Mouse (Mus musculus) kidney, postnatal 0 days (tissue): ENCODE results near the gene Mttp. TPM values are rescaled to one million over a fixed set of nuclear protein-coding genes. Genes with fewer than 3 reads are reported as not detected.

Experiments
- ATAC-seq: fragments of 200-750 bp; cut with Nextera tagmentation; replicated peaks from 2 replicates; pipeline ENCODE4 v1.8.0; 2017; ENCODE audit warnings: low read depth, moderate number of reproducible peaks, moderate TSS enrichment, moderate library complexity; ENCODE audit not compliant: low FRiP score
- DNase-seq: peaks from one replicate; pipeline ENCODE4 v3.0.0-alpha.2; 2016; ENCODE audit warnings: low spot score
- H3K27ac ChIP-seq: fragments of 300-500 bp; sonication (generic); 2 replicates; pipeline ENCODE4 v1.5.1; 2014; ENCODE audit warnings: mild to moderate bottlenecking
- H3K27me3 ChIP-seq: fragments of 300-500 bp; sonication (generic); 2 replicates; pipeline ENCODE4 v1.6.1; 2014; ENCODE audit warnings: low read length, mixed read lengths; ENCODE audit not compliant: insufficient read depth
- H3K36me3 ChIP-seq: fragments of 300-500 bp; sonication (generic); 2 replicates; pipeline ENCODE4 v1.6.1; 2014; ENCODE audit warnings: low read length, mixed read lengths; ENCODE audit not compliant: insufficient read depth
- H3K4me1 ChIP-seq: fragments of 300-500 bp; sonication (generic); replicated peaks from 2 replicates; pipeline ENCODE4 v1.6.1; 2014; ENCODE audit warnings: antibody characterized with exemption, low read length, mixed read lengths; ENCODE audit not compliant: insufficient read depth
- H3K4me2 ChIP-seq: fragments of 300-500 bp; sonication (generic); 2 replicates; pipeline ENCODE4 v1.6.1; 2014; ENCODE audit warnings: mild to moderate bottlenecking, low read length, moderate library complexity, mixed read lengths
- H3K4me3 ChIP-seq: fragments of 300-500 bp; sonication (generic); replicated peaks from 2 replicates; pipeline ENCODE4 v1.5.1; 2014; ENCODE audit warnings: low read depth, low read length
- H3K9ac ChIP-seq: fragments of 300-500 bp; sonication (generic); 2 replicates; pipeline ENCODE4 v1.6.1; 2014; ENCODE audit warnings: low read depth, low read length
- H3K9me3 ChIP-seq: fragments of 300-500 bp; sonication (generic); replicated peaks from 2 replicates; pipeline ENCODE4 v1.6.1; 2016; ENCODE audit warnings: low read length, inconsistent platforms, mixed read lengths
- CTCF ChIP-seq: IDR thresholded peaks from 2 replicates; pipeline ENCODE4 v1.5.1; 2016; ENCODE audit warnings: antibody characterized with exemption, low read depth, mild to moderate bottlenecking, moderate library complexity
- WGBS: fragments of 180-500 bp; shearing (Covaris S2); extraction: QIAGEN DNeasy Blood & Tissue Kit; methylation state at CpG from one replicate; pipeline ENCODE4 v1.1.7; 2014; 5-methylcytosine and 5-hydroxymethylcytosine counted together
- polyA plus RNA-seq: library from polyadenylated mRNA; unstranded; fragments of >200 nt; fragmentation: Nextera tagmentation; extraction: Ambion mirVana; gene quantifications from 2 replicates; pipeline ENCODE4 v1.2.1, GENCODE M21; 2015

Mttp gene
- polyA plus RNA-seq, 1 experiment from 2014 or later = 6.9 TPM

- no peak overlapping the region for H3K4me2 ChIP-seq
- DNase-seq (no peak), ATAC-seq (no peak)
- no peaks in the 10 kb centered on the region for H3K9me3 ChIP-seq
- H3K27ac ChIP-seq = no peak overlapping the region
- no peak for TF ChIP-seq CTCF
- peaks cover 22% of the 10 kb centered on the region for H3K4me1 ChIP-seq
- WGBS = 95% methylated on average over 12 of the region's 12 CpGs
- H3K9ac ChIP-seq = no peak overlapping the region
- no peaks in the 10 kb centered on the region for H3K27me3 ChIP-seq
- no peaks in the 10 kb centered on the region for H3K36me3 ChIP-seq
- H3K4me3 ChIP-seq = no peak overlapping the region
Measured at GRCm38 (mm10) chr3:138068103-138068502, 76.7 kb downstream of the Mttp start.

GRCm38 (mm10) chr3:138067288-138067687 lies 77.5 kb downstream of the Mttp start, which contains the start of gene Gm5105:
Gene Gm5105 (minus strand): TSS chr3:138067388.
- peak within 1 kb of the TSS; percentile 53 for H3K4me2 ChIP-seq
- WGBS = 91% methylated on average over 12 of the region's 12 CpGs
- no peak for DNase-seq

GRCm38 (mm10) chr3:138066348-138066856 lies 78.4 kb downstream of the Mttp start:
- TF ChIP-seq CTCF = no peak
- H3K36me3 ChIP-seq = no peaks in the 10 kb centered on the region
- 28% methylated on average over 20 of the region's 20 CpGs for WGBS
- H3K4me2 ChIP-seq = peak overlapping the region; percentile 53
- H3K9ac ChIP-seq = no peak overlapping the region
- H3K27ac ChIP-seq = no peak overlapping the region
- peak; percentile 79 for DNase-seq
- H3K27me3 ChIP-seq = no peaks in the 10 kb centered on the region
- peak; percentile 72 for ATAC-seq
- H3K4me3 ChIP-seq = 0 out of 2 replicates have a peak overlapping the region, but pooled peaks have one; percentile 7
- H3K4me1 ChIP-seq = peaks cover 22% of the 10 kb centered on the region
- H3K9me3 ChIP-seq = no peaks in the 10 kb centered on the region

More at GRCm38 (mm10) chr3:138067288-138067687, 77.5 kb downstream of the Mttp start, which contains the start of gene Gm5105:
- no peaks in the 10 kb centered on the region for H3K9me3 ChIP-seq
- no peak for ATAC-seq
- H3K9ac ChIP-seq = no peak within 1 kb of the TSS
- no peak for TF ChIP-seq CTCF
- H3K36me3 ChIP-seq = no peaks in the 10 kb centered on the region
- peaks cover 22% of the 10 kb centered on the region for H3K4me1 ChIP-seq
- H3K4me3 ChIP-seq = 0 out of 2 replicates have a peak within 1 kb of the TSS, but pooled peaks have one; percentile 7
- no peak within 1 kb of the TSS for H3K27ac ChIP-seq
- H3K27me3 ChIP-seq = no peaks in the 10 kb centered on the region

GRCm38 (mm10) chr3:138065930-138066329 lies 78.8 kb downstream of the Mttp start:
- peak; percentile 12; the same call in 1 of the 2 replicates for ATAC-seq

GRCm38 (mm10) chr3:138064732-138065645 lies 79.8 kb downstream of the Mttp start, which contains the start of gene 1110002E22Rik:
Gene 1110002E22Rik (plus strand): TSS chr3:138065052.
- Histone ChIP-seq H3K9ac (no peak within 1 kb of the TSS), H3K27ac (no peak within 1 kb of the TSS; the same call in 1 of the 2 replicates), H3K9me3 (no peaks in the 10 kb centered on the region), H3K4me3 (no peak within 1 kb of the TSS), H3K36me3 (no peaks in the 10 kb centered on the region), H3K4me2 (peak within 1 kb of the TSS; percentile 53), H3K4me1 (peaks cover 22% of the 10 kb centered on the region), H3K27me3 (no peaks in the 10 kb centered on the region)
- no peak for ATAC-seq
- no peak for TF ChIP-seq CTCF
- peak; percentile 61 for DNase-seq
- WGBS = 69% methylated on average over 33 of the region's 33 CpGs

More at GRCm38 (mm10) chr3:138065930-138066329, 78.8 kb downstream of the Mttp start:
- H3K27ac ChIP-seq = no peak overlapping the region
- H3K27me3 ChIP-seq = no peaks in the 10 kb centered on the region
- peak overlapping the region; percentile 53 for H3K4me2 ChIP-seq
- H3K36me3 ChIP-seq = no peaks in the 10 kb centered on the region
- no peak for DNase-seq
- peaks cover 22% of the 10 kb centered on the region for H3K4me1 ChIP-seq
- H3K9ac ChIP-seq = no peak overlapping the region
- 0 out of 2 replicates have a peak overlapping the region, but pooled peaks have one; percentile 7 for H3K4me3 ChIP-seq
- 48% methylated on average over 16 of the region's 16 CpGs for WGBS
- H3K9me3 ChIP-seq = no peaks in the 10 kb centered on the region
- TF ChIP-seq CTCF = no peak

- H3K4me3 ChIP-seq = no peak overlapping the region
- H3K9ac ChIP-seq = no peak overlapping the region
- 20% methylated on average over 14 of the region's 14 CpGs for WGBS
- H3K4me1 ChIP-seq = peaks cover 22% of the 10 kb centered on the region
- H3K9me3 ChIP-seq = no peaks in the 10 kb centered on the region
- no peak for TF ChIP-seq CTCF
- no peaks in the 10 kb centered on the region for H3K36me3 ChIP-seq
- no peak for ATAC-seq
- no peak overlapping the region for H3K4me2 ChIP-seq
- H3K27me3 ChIP-seq = no peaks in the 10 kb centered on the region
- H3K27ac ChIP-seq = no peak overlapping the region; the same call in 1 of the 2 replicates
- peak; percentile 64 for DNase-seq
Measured at GRCm38 (mm10) chr3:138063731-138064329, 80.9 kb downstream of the Mttp start.
